Mouse (Mus musculus): ENCODE results near the gene Dnajc16.

Gene Dnajc16

DNA sequence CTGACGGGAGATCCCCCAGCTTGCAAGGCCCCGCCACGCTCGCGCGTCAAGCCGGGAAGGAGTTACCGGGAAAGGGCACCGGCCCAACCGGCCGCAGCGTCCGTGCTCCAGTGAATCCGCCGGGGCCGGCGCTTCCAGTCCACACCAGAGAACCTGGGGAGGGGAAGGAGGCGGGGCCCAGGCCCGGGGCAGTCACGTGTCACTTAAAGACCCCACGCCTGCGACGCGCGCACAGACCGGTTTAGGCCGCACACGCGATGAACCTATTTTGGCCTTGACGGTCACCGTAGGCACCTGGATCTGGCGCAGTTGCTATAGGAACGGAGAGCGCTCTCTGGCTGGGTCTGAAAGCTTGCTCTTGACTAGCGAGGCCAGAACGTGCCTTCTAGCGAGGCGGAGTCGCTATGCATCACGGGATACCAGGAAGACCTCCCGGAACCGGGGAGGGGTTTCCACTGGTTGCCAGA lies at the start of gene Dnajc16:
Dnajc16 (minus strand) TSS at position 408 of the 467 bp plus-strand sequence.
- peak; percentile 96 for DNase-seq

DNA sequence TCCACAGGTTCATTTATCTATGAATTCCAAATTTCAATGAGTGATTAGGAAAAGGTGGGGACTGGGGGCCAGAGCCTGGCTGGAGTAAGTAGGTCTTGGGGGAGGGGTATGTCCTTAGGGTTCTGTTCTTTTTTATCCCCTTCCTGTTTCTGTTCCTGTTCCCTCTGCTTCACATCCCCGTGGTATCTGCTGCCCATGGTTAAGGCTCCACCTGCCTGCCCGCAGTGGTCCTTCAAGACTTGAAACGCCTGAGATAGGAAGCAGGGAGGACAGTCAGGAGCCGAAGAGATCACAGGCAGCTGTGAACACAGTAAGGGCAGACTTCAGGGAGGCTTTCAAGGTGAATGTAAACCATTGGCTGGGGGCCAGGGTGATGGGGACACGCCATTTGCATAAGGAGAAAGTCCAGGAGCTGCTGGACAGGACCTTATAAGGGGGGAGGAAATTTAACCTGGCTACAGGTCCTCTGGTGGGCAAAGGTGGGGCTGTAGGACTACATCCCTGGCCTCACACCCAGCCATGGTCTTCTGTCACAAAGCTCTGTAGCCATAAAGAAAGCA lies 43.9 kb upstream of the Dnajc16 start:
- DNase-seq = no peak

DNA sequence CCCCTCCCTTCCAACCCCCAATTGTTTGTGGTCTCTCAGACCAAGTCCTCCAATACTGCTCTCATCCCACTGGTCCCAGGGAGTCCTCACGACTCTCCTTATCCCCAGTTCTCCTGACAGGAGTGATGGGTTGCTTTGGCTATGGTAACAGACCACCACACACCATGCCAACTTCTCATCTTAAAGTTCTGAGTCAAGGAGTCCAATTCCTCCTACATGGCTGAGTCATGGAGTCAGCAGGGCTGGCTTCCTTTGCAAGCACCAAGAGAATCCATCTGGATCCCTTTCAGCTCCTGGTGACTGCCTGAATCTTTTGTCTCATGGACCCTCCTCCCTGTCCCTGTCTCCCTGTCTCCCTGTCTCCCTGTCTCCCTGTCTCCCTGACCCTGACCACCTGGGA lies 43.2 kb upstream of the Dnajc16 start:
- DNase-seq = no peak

DNA sequence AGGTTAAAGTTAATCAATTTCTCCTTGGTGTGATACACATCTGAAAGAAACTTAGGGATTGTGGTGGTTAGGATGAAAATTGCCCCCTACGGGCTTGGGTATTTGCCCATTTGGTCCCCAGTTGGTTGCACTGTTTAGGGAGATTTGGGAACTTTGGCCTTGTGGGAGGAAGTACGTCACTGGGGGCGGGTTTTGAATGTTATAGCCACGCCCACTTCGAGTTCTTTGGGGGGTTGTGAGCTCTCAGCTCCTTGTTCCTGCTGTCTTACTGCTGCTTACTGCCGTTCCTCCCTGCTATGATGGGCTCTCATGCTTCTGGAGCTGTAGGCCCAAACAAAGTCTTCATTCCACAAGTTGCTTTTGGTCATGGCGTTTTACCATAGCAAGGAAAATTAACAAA lies 40.6 kb upstream of the Dnajc16 start:
- no peak for DNase-seq

DNA sequence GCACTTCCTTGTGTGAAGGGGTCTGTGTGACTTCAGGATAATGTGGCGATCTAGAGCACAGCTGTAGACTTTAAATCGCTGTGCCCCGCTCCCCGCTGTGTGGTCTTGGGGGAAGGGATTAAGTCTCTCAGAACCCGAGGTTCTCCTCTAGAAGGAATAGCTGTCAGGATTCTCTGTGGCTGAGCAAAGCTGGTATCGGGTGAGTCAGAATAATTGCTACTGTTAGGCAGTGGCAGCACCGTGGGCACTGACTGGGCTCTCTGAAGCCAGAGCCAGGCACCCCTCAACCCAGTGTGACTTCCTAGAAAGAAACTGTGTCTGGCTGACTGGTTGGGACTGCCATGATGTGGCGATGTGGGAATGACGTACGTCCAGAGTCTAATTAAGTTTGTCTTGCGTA lies 39.6 kb upstream of the Dnajc16 start:
- DNase-seq = no peak

DNA sequence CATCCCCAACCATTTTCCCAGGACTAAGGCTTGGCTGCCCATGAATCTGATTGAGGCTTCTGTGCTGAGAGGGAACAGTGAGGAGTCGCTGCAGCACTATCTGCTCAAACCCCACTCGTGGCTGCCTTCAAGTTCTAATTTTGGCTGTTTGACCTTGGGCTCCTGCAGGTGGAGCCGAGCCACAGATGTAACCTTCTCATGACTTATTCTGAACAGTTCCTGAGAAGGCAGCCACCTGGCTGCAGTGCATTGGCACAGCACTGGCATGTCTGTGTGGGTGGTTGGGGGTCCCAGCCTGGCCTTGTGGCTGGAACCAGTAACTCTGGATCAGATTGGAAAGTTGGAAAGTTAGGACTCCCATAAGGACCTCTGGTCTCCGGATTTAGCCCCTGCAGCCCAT lies 37.4 kb upstream of the Dnajc16 start:
- no peak for DNase-seq

DNA sequence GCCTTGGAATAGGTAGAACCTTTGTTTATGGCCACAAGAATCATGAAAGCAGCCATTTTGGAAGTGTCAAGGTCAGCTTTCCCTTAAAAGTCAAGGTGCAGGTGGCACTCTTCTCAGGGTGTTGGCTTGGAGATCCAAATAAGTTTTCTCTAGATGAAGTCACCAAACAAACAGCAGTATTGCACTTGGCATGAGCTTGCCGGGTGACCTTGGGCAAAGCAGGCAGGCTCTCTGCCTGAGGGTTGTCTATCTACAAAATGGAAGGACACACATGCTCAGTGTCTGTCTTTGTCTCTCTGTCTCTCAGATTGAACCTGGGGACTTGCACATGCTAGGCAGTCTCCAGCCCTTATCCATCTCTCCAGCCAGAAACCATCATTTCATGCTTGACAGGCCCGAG lies 36.7 kb upstream of the Dnajc16 start:
- no peak for DNase-seq

DNA sequence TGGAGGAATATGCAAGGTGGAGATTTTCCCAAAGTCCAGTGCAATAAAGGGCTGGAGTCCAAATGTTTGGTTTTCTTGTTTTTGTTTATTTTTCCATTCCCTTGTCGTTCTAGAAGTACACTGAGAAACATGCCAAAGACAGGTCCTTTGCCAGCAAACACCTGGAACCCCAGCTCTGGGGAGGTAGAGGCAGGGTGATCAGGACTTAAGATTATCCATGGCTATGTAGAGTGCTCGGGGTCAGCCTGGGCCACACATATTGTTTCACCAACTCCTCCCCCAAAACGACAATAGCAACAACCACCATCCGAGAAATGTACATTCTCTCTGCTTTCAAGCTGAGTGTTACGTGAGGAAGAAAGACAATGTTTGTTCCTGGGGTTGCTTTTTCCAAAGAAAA lies 35.3 kb upstream of the Dnajc16 start, which contains the start of gene Cela2a:
Cela2a (minus strand) TSS at position 101 of the 400 bp plus-strand sequence.
- DNase-seq = no peak

DNA sequence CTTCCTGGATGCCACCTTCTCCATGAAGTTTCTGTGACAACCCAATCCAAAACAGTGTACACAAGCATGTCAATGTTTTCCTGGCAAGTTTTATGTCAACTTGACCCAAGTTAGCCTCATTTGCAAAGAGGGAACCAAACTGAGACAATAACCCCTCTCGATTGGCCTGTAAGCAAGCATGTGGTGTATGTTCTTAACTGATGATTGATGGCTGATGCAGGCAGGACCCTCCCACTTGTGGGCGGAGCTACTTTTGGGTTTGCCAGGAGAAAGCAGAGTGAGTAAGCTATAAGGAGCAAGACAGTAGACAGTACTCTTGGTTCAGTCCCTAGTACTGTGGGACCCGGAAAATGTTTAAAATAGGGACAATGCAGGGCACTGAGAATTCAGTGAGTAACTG lies 32.2 kb upstream of the Dnajc16 start:
- DNase-seq = no peak

DNA sequence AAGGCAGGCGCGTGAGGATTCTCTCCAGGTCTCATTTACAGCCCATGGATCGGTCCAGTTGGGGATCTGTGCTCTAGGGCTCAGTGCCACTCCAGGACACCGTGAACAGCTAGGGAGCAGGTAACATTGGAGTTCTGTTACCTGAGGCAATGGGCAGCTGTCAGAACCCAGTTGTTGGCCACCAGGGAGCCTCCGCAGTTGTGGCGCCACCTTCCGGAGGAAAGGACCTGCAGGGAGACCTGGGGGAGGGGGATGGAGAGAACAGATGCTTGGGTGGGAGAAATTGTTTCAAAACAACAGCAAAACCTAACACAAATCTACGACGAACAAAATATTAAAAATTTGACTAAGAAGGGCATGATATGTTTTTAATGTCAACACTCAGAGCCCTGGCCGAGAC lies 31.4 kb upstream of the Dnajc16 start:
- DNase-seq = no peak

DNA sequence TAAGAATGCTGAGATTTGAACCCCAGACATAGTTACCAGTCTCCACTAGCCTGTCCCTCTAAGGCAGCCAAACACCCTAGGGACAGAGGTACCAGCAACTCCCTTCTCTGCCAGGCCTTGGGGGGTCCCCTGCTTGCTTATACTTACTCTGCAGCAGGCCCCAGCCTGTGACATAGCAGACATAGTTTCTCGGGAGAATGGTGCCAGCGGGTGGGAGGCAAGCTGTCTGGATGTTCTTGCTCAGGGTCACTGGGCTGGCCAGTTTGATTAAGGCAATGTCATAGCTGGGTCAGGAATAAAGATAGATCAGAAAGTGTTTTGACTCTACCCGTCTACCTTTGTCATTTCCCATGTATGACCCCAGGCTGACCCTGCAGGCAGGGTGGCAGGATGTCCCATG lies 30.4 kb upstream of the Dnajc16 start:
- DNase-seq = no peak

DNA sequence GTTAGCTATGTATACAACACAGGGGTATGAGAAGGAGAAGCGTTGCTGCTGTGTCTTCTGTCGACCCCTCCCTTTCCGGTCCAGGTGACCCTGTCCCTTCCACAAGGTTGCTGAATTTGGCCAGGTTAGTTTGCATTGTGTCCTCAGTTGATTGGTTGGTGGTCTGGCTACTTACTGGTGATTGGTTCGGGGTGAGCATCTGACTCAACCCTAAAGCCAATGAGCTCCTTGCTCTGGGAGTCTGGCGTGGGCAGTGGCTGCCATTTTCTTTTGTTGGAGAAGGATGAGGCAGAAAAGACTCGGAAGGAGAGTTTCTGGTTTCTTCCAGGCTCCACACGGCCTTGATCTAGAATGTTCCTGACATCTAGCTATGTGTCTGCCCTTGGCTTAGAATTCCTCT lies 28.6 kb upstream of the Dnajc16 start:
- DNase-seq = no peak

DNA sequence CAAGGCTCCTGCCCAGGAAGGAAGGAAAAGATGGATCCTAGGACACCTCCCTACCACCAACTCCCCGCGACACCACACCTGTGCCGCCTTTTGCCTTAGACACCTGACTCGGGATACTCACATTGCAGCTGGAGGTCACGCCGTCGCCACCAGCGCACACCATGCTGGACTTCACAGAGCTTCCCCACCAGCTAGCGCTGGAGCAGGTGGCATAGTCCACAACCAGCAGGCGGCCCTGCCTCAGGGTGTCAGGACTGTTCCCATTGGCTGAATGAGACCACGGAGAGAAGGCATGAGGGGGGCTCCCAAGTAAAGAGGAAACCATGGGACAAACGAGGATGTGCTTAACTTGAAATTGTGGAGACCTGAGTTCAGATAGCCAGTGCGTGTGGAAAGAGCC lies 28.1 kb upstream of the Dnajc16 start:
- no peak for DNase-seq

DNA sequence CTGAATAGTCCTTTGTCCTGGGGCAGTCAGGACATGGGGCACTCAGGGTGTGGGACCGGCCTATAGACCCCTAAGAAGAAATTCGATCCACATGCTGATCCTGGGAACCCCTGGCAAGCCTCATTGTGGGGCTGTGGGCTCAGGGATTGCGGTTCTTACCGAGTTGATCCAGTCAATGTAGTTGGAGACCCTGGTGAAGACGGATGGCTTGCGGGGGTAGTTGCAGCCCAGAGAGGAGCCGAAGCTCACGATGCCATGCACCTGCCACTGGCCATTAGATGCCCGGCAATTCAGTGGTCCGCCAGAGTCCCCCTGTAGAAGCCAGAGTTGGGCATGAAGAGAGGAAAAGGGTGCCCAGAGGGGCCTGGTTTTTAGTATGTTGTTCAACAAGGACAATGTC lies 27.0 kb upstream of the Dnajc16 start:
- DNase-seq = no peak

DNA sequence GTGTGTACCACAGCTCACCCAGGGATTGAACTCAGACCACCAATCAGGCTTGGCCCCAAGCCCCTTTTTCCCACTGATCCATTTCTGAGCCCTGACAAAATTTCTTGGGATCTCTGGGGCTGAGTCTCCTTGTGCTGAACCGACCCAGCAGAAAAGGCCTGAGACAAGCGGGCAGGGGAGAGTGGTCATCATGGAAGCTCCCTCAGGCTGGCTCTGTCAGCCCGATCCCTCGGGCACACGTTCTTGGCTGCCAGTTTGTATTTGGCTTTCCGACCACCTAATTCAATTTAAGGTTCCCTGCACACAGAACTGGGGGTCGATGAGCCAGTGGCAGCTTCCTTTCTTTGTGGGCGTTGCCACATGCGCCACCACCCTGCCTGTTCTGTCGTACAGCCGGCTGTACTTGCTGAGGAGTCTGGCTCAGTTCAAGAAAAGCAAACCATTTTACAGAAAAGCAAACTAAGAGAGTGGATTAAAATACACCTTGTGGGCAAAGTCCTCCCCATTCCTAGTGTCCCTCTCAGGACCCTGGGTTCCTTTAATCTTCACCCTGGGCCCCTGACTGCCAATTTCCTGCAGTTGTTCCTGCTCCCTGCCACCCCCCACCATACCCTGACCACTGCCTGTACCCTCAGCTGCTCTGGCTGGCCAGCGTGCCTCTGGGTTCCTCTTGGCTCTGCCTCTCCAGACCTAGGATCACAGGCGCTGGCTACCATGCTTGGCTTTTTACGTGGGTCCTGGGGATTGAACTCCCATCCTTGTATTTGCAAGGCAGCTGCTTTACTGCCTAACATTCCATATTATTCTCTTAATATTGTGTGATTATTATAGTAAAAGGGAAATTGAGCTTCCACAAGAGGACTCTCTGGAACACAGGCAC lies 26.3 kb upstream of the Dnajc16 start:
- no peak for DNase-seq

DNA sequence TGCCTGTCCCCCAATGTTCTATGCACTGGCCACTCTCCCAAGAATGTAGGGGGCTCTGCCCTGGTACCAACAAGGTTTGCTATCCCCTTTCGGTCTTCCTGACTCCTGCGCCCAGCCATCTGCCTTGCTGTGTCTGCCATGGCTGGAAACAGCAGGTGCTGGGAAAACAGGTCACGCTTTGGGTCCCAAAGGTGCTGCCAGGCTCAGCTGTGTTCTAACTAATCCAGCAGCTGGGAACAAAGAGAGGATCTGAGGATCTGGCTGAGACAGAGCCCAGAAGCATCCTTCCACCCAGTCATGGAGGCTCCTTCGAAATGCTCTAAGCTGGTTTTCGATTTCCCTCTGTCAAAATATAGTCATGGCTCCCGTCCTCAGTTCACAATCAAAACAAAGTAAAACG lies 25.5 kb upstream of the Dnajc16 start:
- no peak for DNase-seq

DNA sequence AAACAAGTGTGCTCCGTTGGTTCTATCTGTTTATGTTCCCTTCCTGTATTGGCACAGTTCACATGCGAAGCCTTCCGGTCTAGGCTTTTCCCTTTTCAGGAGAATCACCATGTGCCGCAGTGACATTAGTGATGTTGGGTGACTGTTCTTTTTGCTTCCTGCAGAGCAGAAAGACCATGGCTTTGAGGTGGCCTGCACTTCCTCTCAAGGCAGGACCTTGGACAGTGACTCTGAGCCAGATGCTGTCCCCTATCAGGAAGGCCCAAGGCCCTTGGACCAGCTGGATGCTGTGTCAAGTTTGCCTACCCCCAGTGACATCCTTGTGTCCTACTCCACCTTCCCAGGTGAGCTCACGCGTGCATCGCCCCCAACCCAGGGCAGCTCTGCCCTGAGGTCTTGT lies 20.6 kb upstream of the Dnajc16 start:
- no peak for DNase-seq

DNA sequence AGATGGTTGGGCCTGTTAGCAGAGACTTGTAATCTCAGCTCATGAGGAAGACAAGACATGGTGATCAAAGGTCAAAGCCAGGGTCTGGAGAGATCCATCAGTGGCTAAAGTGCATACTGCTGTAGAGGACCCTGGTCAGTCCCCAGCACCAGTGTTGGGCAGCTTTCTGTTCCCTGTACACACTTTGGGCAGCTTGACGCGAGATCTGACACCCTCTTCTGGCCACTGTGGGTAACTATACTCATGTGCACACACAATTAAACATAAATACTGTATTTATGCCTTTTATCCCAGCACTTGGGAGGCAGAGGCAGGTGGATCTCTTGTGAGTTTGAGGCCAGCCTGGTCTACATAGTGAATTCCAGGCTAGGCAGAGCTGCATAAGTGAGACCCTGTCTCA lies 20.2 kb upstream of the Dnajc16 start:
- DNase-seq = no peak

DNA sequence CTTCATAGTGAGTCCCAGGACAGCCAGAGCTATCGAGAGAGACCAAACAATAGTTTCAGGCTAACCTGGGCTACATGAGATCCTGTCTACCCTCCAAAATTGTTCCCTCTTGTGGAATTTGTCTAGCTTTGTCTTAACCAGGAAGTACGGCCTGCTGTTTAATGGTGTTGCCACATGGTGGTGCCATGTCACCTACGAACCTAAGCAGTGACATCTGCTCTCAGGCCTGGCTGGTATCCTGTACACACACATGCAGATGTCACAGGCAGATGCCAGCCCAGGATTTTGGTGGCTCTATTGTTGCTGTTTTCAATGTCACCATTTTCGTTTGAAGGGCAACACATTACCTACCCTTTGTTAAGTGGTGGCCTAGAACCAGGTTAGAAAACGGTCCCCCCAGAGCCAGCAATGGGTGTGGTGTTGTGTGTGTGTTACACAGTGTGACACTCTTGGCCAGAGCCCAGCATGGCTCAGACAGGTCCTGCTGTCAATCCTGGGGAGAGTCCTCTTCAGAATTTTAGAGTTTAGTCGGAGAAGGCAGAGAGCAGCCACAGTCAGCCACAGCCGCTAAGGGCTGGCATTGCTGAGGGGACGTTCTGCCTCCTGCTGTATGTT lies 19.2 kb upstream of the Dnajc16 start:
- DNase-seq = no peak

DNA sequence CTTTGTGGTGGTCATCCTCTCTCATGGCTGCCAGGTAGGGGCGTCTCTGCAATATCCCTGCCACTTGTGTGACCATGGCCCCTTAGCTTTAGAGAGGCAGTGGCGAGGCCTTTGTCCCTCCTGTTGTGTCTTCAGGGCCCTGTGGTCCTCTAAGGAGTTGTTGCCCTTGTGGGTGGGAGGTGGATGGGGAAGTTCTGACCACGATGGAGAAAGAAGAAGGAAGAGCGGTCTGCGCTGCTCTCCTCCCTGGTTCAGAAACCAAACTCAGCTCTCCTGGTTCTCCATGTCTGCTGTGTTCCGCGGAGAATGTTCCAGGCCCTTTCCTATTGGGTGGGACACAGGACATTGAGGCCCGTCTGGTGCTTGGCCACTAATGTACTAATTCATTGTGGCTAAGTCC lies 15.2 kb upstream of the Dnajc16 start:
- DNase-seq = no peak

DNA sequence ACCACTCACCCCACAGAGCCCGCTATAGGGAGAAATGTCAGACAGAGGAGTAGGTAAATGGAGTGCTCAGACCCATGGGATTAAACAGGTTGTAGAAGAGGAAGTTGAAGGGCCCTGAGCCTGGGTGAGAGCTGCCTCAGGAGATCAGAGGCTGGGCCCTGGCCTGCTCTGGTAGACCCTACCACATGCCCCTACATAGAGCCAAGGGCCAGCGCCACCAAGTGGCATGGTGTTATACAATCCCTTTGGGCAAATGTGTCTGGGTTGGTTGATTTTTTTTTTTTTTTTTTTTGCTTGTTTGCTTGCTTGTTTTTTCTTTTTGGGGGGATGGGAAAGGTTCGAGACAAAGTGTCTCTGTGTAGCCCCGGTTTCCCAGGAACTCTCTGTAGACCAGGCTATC lies 13.4 kb upstream of the Dnajc16 start:
- no peak for DNase-seq

DNA sequence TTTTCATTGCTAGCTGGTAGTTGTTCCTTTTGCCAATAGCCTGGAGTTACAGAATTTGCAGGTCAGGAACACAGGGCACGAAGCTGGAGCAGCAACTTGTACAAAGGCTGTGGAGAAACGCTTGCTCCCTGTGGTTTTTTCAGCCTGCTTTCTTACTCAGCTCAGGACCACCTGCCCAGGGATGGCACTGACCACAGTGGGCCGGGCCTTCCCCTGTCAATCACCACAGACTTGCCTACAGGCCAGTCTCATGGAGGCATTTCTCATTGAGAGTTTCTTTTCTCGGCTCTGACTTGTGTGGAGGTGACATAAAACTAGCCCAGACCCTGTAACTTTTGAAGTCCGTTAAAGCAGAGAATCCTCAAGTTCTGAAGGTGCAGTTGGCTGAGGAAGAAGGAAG lies 6.8 kb upstream of the Dnajc16 start:
- no peak for DNase-seq

DNA sequence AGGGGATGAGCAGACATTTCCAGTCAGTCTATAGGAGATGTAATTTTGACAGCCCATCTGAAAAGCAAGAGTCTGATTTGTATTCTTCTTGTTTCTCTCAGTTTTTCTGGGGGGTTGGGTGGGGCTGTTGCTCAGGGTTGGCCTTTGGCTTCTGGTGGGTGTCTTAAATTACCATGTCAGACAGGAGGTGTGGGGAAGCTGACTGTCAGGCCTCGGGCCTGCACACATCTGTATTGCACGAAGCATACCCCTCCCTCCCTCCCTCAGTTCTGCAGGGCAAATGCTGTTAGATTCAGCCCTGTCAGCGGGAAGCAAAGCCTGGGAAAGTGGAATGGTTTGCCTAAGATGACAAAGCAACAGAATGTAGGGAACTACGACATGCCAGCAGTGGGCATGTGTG lies 6.2 kb upstream of the Dnajc16 start:
- no peak for DNase-seq

DNA sequence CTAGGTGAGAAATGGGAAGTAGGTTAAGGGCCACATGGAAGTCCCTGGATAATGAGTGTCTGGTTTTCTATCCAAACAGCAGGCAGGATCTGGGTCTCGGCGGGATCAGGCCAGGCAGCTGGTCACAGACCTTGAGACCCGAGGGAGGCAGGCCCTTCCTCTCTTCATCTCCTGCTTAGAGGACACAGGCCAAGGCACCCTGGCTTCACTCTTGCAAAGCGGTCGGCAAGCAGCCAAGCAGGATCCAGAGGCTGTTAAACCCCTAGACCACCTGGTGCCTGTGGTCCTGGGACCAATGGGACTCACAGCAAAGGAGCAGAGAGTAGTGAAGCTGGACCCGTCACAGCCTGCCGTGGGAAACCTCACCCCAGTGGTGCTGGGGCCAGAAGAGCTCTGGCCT lies 5.6 kb upstream of the Dnajc16 start:
- DNase-seq = peak; percentile 15
